Mouse (Mus musculus): ENCODE measurements around the gene Arfgef2.

DNA sequence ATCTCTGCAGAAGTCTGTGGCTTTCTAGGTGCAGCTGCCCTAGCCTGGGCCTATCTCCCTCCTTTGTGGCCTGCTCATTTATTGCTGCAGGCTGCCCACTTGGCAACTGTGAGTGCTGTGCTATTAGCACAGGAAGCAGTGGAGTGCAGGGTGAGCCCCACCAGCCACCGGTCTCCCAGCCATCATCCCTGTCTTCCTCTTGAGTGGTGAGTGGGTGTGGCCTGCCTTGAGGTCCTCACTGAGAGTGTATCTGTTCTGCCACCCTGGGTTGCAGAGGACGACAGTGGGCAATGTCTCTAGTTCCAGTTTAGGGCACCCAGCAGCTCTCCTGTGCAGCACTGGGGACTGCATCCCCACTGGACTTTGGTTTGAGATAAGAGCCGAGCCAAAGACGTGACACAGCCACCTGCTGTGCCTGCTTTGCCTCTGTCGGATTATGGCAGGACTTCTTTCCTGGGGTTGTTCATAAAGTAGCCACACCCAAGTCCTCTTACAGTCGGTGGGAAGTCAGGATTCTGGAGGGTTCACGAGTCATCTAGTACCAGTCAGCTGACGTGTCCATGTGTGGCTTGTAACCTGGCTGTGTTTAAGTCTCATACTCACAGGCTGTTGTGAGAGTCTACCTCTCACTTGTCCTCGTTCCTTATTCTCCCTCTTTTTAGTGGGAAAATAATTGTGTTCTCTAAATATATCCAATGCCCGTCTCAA, 16.9 kb downstream of the Arfgef2 start:
- TF ChIP-seq CTCF (conservative IDR thresholded peaks at IDR 0.05; ENCODE audit: low read length), result no peak
- TF ChIP-seq POU5F1 (IDR thresholded peaks at IDR 0.05; ENCODE audit: borderline replicate concordance, low read length), result no peak

Measured in E14TG2a.4 (cell line).